Mouse (Mus musculus): ENCODE measurements at regions not wholly inside any gene's neighbourhood (a gene's known extent, or its start where the extent isn't known, plus 50 kb on each side); places are given as distances from the start of the nearest gene placed in this dataset.
A peak's percentile ranks its signal among the peaks of the same experiment; 100 is the strongest.

DNA sequence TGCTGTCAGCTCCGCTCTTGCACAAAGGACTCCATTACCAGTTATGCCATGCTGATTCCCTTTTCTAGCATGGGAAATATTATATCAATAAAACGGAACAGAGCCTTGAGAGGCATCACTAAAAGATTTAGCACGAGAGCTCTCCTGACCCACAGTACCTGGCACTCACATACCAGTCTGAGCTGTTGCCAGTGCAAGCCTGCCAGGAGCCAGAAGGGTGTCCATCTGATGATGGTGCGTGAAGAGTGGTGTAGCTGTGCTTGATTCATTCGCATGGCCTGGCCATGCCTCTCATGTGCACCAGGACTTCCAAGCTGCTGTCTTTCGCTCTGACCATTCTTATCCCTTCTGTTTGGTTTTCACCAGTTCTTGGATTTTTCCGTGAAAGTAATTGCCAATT lies 102.3 kb upstream of the Irx4 start:
- no peak for DNase-seq (ENCODE audit: low spot score)

DNA sequence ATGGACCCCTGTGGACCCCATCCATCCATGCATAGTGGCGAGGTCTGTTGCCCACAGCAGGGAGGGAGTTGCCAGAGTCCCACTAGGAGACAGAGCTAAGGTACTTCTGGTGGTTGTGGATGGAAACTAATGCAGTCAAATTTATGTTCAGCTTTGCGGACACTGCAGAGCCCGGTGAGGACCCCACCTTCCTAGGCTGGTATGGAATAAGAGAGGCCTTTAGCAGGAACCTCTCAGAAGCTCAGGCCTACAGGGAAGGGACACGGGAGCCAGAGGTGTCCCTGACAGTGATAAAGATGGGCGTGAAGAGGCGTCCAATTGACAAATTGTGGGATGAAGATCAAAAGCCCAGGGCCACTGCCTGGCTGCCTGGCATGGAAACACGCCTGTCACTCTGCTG lies 100.8 kb upstream of the Irx4 start:
- DNase-seq (ENCODE audit: low spot score), result no peak

DNA sequence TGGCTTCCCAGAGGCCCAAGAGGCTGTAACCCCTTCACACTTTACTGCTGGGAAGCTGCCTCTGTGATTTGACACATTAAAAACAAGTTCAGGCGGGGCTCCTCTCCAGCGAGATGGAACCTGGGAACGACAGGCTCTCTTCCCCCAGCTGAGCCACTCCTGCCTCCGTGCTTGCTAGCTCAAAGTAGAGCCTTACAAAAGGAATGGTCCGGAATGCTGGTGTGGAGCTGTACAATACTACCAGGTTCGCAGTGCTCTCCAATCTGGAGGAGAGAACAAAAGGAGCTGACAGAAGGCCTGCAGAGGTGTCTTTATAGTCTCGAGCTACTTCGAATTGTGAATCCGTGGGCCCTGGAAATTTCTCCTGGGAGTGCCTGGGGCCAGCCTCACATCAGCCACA lies 100.4 kb upstream of the Irx4 start:
- peak; percentile 7 for DNase-seq (ENCODE audit: low spot score)

DNA sequence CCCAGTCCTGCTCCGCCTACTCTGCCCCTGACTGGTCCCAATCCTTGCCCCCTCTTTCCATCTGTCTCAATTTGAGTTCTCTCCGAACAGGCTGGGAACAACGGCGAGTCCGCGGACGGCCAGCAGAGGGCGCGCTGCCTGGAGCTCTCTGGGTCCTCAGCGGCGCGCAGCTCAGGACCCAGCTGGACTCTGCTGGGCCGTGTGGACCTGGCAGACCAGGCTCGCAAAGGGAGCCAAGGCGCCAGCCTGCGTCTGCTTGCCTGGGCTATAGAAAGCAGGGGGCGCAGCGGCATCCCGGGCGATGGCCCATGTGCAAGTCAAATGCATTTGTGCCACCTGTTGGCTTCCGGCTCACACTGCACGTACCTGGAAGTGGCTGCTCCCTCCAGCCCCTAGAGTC lies 100.0 kb upstream of the Irx4 start:
- DNase-seq (ENCODE audit: low spot score), result peak; percentile 84

DNA sequence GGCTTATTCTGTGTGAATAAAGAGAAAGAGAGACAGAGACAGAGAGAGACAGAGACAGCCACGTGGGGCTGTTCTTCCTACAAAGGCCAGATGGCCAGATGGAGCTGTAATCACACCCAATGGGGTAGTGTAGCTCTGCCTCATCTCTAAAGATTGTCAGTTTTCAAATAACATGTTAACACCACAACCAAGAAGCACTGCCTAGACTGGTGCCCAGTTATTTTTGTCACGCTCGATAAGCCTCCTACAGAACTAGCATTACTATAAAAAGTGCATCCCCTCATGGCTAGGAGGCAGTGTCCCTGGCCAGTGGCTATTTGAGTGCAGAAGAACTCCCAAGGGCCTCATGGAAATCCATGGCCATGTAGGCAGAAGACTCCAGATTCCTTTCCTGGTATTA lies 90.0 kb upstream of the Irx4 start:
- DNase-seq (ENCODE audit: low spot score), result no peak

DNA sequence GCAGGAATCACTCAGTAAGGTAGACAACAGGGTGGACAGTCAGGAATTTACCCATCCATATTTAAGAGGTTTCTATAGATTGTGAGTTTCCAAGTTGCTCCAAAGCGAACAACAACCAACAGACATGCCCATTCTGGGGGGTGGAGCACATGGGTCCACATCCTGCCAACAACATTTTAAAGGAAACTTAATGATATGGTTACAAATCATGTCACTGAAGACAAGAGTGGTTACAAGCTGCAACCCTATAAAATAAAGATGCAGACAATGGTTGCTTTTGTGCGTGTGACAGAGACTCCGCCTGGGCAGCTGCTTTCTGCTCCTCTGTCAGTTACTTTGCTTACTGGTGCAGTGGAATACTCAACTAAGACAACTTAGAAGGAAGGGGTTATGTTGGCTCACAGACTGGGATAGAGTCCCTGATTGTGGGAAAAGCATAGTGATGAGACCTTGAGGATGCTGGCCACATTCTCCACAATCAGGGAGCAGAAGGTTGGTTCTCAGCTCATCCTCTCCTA lies 52.3 kb upstream of the Irx4 start:
- no peak for DNase-seq (ENCODE audit: low spot score)

Measured in urinary bladder, postnatal 14 days (tissue).